Comparison of ENCODE assay signal across 14 mouse cellular contexts in genomic region chr4:107988931-107989330, GRCm38 (mm10). TPM values are rescaled to one million over a fixed set of nuclear protein-coding genes. Genes with fewer than 3 reads are reported as not detected.
DNase-seq lines count a peak whose midpoint lies in the region; ATAC-seq and TF ChIP-seq lines count a peak whose summit lies in the region.
"Had no signal": no experiment of that assay in that cellular context is flagged by ENCODE, and none has a peak within 500 bp of the region (broad histone marks: within the 10 kb centered on the region; RNA-seq: fewer than 3 reads in every experiment).

No protein-coding gene starts in this region.

- no peaks in the 10 kb centered on the region for H3K36me3 ChIP-seq in lung, embryonic 14.5 days (ENCODE audit: insufficient read depth)
- H3K36me3 ChIP-seq in heart, embryonic 13.5 days, result no peaks in the 10 kb centered on the region
- H3K36me3 ChIP-seq: limb, embryonic 12.5 days; midbrain, embryonic 12.5 days had no signal

- H3K27me3 ChIP-seq in lung, embryonic 14.5 days (ENCODE audit: insufficient read depth, low read length), result no peaks in the 10 kb centered on the region
- peaks cover 12% of the 10 kb centered on the region for H3K27me3 ChIP-seq in heart, embryonic 13.5 days (replicated peaks)

- ATAC-seq in lung, embryonic 14.5 days (ENCODE audit: insufficient read depth), result no peak
- no peak for ATAC-seq in heart, embryonic 13.5 days (ENCODE audit: extremely low read depth, insufficient number of reproducible peaks, low FRiP score, low TSS enrichment)
- ATAC-seq in frontal cortex, adult (ENCODE audit: low TSS enrichment), result no peak

- H3K9ac ChIP-seq in lung, embryonic 14.5 days, result no peak overlapping the region
- 0 out of 2 replicates have a peak overlapping the region, but pooled peaks have one; percentile 14 for H3K9ac ChIP-seq in heart, embryonic 13.5 days
- H3K9ac ChIP-seq: limb, embryonic 12.5 days; midbrain, embryonic 12.5 days had no signal

- H3K9me3 ChIP-seq in lung, embryonic 14.5 days (ENCODE audit: low read depth, low read length), result no peaks in the 10 kb centered on the region
- H3K9me3 ChIP-seq in heart, embryonic 13.5 days, result no peaks in the 10 kb centered on the region
- H3K9me3 ChIP-seq: limb, embryonic 12.5 days; midbrain, embryonic 12.5 days had no signal

- 33% methylated on average over 8 of the region's 8 CpGs for WGBS in lung, embryonic 14.5 days
- WGBS in lung, adult 2 months, result 46% methylated on average over 8 of the region's 8 CpGs
- 12% methylated on average over 8 of the region's 8 CpGs for WGBS in heart, embryonic 13.5 days

- H3K4me2 ChIP-seq in lung, embryonic 14.5 days, result no peak overlapping the region
- H3K4me2 ChIP-seq in heart, embryonic 13.5 days, result 0 out of 2 replicates have a peak overlapping the region, but pooled peaks have one; percentile 5
- H3K4me2 ChIP-seq: limb, embryonic 12.5 days; midbrain, embryonic 12.5 days had no signal

- no peak overlapping the region for H3K4me3 ChIP-seq in lung, embryonic 14.5 days (ENCODE audit: low read depth, low read length)
- H3K4me3 ChIP-seq in lung, adult 2 months (replicated peaks; ENCODE audit: extremely low read depth, low read depth, low read length), result no peak overlapping the region
- no peak overlapping the region for H3K4me3 ChIP-seq in heart, embryonic 13.5 days
- H3K4me3 ChIP-seq: limb, embryonic 12.5 days; midbrain, embryonic 12.5 days had no signal

- no peak overlapping the region for H3K27ac ChIP-seq in lung, embryonic 14.5 days (ENCODE audit: low read depth)
- no peak overlapping the region for H3K27ac ChIP-seq in heart, embryonic 13.5 days (replicated peaks)
- H3K27ac ChIP-seq: limb, embryonic 12.5 days; midbrain, embryonic 12.5 days had no signal

- no peak for TF ChIP-seq CTCF in lung, embryonic 14.5 days (IDR thresholded peaks at IDR 0.05; ENCODE audit: low read depth)
- no peak for TF ChIP-seq CTCF in lung, adult 2 months (IDR thresholded peaks at IDR 0.05; ENCODE audit: insufficient read depth, low read length)

- DNase-seq in lung, embryonic 14.5 days, result peak; percentile 39
- DNase-seq in lung, adult 2 months, result no peak
- DNase-seq in monocyte, adult 2 months (ENCODE audit: low read depth in 1 of 2, low spot score in 2 of 2), result peak; percentile 71 to 75
- peak; percentile 61 for DNase-seq in thymus, postnatal 4 days
- DNase-seq in ovary, adult 18-20 months (ENCODE audit: low spot score), result no peak
- DNase-seq in cerebellum, adult 8-10 months, result no peak
- DNase-seq: adrenal gland, postnatal 25 days; cerebellum, postnatal 14 days; gastrocnemius, postnatal 14 days had no signal

- no peak for TF ChIP-seq POLR2A in lung, adult 2 months (IDR thresholded peaks at IDR 0.05; ENCODE audit: borderline replicate concordance, extremely low read depth, low read depth, low read length)

- peaks cover 6% of the 10 kb centered on the region; the same call in 1 of the 2 replicates for H3K4me1 ChIP-seq in lung, embryonic 14.5 days (ENCODE audit: insufficient read depth)
- H3K4me1 ChIP-seq in lung, adult 2 months (ENCODE audit: control insufficient read depth, insufficient read depth, low read length), result no peaks in the 10 kb centered on the region
- peaks cover 19% of the 10 kb centered on the region for H3K4me1 ChIP-seq in heart, embryonic 13.5 days

RNA-seq across cellular contexts. Expression of gene Slc1a7, which starts 20.8 kb away (rescaled TPM):
- polyA plus RNA-seq in lung, embryonic 14.5 days (2014; fragmentation: Nextera tagmentation; extraction: Ambion mirVana), result 0.05 and 0.09 TPM in 2 replicates
- 0.39 and 0.48 TPM in 2 replicates for polyA plus RNA-seq in lung, adult 2 months (2012; rRNA removed)
- not detected in 2 replicates for polyA plus RNA-seq in heart, embryonic 13.5 days (2015; fragmentation: Nextera tagmentation; extraction: Ambion mirVana)
- polyA plus RNA-seq: limb, embryonic 12.5 days; midbrain, embryonic 12.5 days; stomach, embryonic 14.5 days had no signal

Comparison
In these comparisons a context has a peak if more than half of its experiments do, and no peak if none do; other contexts are left out.
1. DNase-seq: peak in lung, embryonic 14.5 days (single experiment), monocyte, adult 2 months (2 of 2) and thymus, postnatal 4 days (single experiment); none in lung, adult 2 months (single experiment), ovary, adult 18-20 months (single experiment) and cerebellum, adult 8-10 months (single experiment).